In the genomic region with DNA sequence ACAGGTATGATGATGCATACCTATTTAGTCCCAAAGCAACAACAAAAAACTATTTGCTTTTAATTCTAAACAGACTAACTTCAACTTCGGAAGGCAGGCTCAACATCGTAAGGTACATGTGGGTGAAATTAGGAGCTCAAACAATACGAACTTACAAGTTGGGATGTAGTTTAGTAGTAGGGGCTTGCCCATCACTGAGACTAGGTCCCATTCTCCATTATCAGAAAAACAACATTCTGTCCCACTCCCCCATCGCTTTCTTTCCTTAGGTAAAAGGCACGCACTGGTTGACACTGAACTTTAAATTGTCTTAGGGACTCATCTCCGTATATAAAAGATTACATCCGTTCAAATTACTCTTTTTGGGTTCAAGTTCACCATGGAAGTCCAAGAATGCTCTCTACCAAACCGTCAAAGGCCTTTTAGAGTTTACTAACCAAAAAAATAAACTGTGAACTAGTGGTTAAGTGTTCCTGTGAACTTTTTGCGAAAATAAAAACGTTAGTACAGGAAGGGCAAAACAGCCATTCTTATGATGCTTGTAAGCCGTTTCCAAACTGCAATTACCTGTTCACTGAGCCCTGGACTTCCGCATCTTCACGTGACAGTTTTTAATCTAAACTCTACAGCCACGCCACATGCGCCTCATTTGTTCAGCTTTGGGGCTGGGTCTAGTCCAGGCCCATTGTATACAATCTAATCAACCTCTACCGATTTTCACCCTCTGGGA, we compare ENCODE assay signal across 8 mouse cellular contexts. TPM values are rescaled to one million over a fixed set of nuclear protein-coding genes. Genes with fewer than 3 reads are reported as not detected.
DNase-seq lines count a peak whose midpoint lies in the region; ATAC-seq and TF ChIP-seq lines count a peak whose summit lies in the region.

No protein-coding gene starts in this region.

- H3K4me3 ChIP-seq in ES-Bruce4 (ENCODE audit: low read depth, low read length), result peak overlapping the region; percentile 81
- H3K4me3 ChIP-seq in forebrain, embryonic 11.5 days (ENCODE audit: low read depth, low read length), result peak overlapping the region; percentile 98
- peak overlapping the region; percentile 56 for H3K4me3 ChIP-seq in stomach, embryonic 14.5 days (ENCODE audit: low read depth, low read length)

- no peak for TF ChIP-seq CTCF in ES-Bruce4 (IDR thresholded peaks at IDR 0.05; ENCODE audit: low read depth, low read length)

- WGBS in forebrain, embryonic 11.5 days, result 4% methylated on average over 16 of the region's 16 CpGs
- under 1% methylated on average over 16 of the region's 16 CpGs for WGBS in stomach, embryonic 14.5 days

- peak overlapping the region; percentile 58 for H3K4me2 ChIP-seq in forebrain, embryonic 11.5 days (ENCODE audit: low read depth, low read length, severe bottlenecking)
- H3K4me2 ChIP-seq in stomach, embryonic 14.5 days (replicated peaks; ENCODE audit: low read depth, low read length), result peak overlapping the region; percentile 63

- TF ChIP-seq POLR2A in ES-Bruce4 (IDR thresholded peaks at IDR 0.05; ENCODE audit: insufficient read depth, low read length), result no peak

- DNase-seq in CD4-positive helper T cell, adult 2 months (ENCODE audit: low read depth, low spot score), result peak; percentile 75
- DNase-seq in forebrain, embryonic 11.5 days (ENCODE audit: low spot score), result no peak
- peak; percentile 34 for DNase-seq in kidney, postnatal 10 days
- DNase-seq in lung, postnatal 36 days, result peak; percentile 59
- DNase-seq in retina, embryonic 14.5 days (ENCODE audit: low spot score), result no peak

- TF ChIP-seq EP300 in ES-Bruce4 (IDR thresholded peaks at IDR 0.05; ENCODE audit: insufficient read depth, low read depth, low read length), result no peak

- peak overlapping the region; percentile 36; the same call in 1 of the 2 replicates for H3K27ac ChIP-seq in ES-Bruce4 (ENCODE audit: insufficient read depth, low read length)
- peak overlapping the region; percentile 94 for H3K27ac ChIP-seq in forebrain, embryonic 11.5 days (ENCODE audit: low read depth, low read length)
- peak overlapping the region; percentile 96 for H3K27ac ChIP-seq in stomach, embryonic 14.5 days (ENCODE audit: low read length)

- H3K9ac ChIP-seq in ES-Bruce4 (ENCODE audit: low read depth, poor library complexity, severe bottlenecking), result peak overlapping the region; percentile 90
- H3K9ac ChIP-seq in forebrain, embryonic 11.5 days (ENCODE audit: low read length), result peak overlapping the region; percentile 99
- H3K9ac ChIP-seq in stomach, embryonic 14.5 days (replicated peaks; ENCODE audit: low read depth, low read length), result peak overlapping the region; percentile 88

- no peaks in the 10 kb centered on the region for H3K27me3 ChIP-seq in ES-Bruce4 (ENCODE audit: control insufficient read depth, insufficient read depth, low read length, poor library complexity, severe bottlenecking)
- H3K27me3 ChIP-seq in forebrain, embryonic 11.5 days (ENCODE audit: control insufficient read depth, insufficient read depth, low read length), result no peaks in the 10 kb centered on the region
- no peaks in the 10 kb centered on the region for H3K27me3 ChIP-seq in stomach, embryonic 14.5 days (ENCODE audit: control insufficient read depth, insufficient read depth, low read length)

- no peak; the same call in 1 of the 2 replicates for ATAC-seq in forebrain, embryonic 11.5 days (replicated peaks; ENCODE audit: low FRiP score)
- ATAC-seq in stomach, embryonic 14.5 days (ENCODE audit: insufficient number of reproducible peaks, insufficient read depth, low FRiP score, low read depth), result no peak
- ATAC-seq in granulocyte monocyte progenitor cell, adult 5-6 weeks (replicated peaks; ENCODE audit: poor library complexity, severe bottlenecking), result no peak

- no peaks in the 10 kb centered on the region for H3K9me3 ChIP-seq in ES-Bruce4 (replicated peaks; ENCODE audit: control insufficient read depth, insufficient read depth, low read length, poor library complexity, severe bottlenecking)
- H3K9me3 ChIP-seq in forebrain, embryonic 11.5 days (ENCODE audit: control insufficient read depth, low read length), result no peaks in the 10 kb centered on the region; the same call in 1 of the 2 replicates
- H3K9me3 ChIP-seq in stomach, embryonic 14.5 days (ENCODE audit: control insufficient read depth, low read depth, low read length), result no peaks in the 10 kb centered on the region

- peaks cover 13% of the 10 kb centered on the region for H3K36me3 ChIP-seq in ES-Bruce4 (ENCODE audit: control insufficient read depth, insufficient read depth, low read length, poor library complexity, severe bottlenecking)
- H3K36me3 ChIP-seq in forebrain, embryonic 11.5 days (ENCODE audit: control insufficient read depth, insufficient read depth, low read length), result no peaks in the 10 kb centered on the region
- no peaks in the 10 kb centered on the region for H3K36me3 ChIP-seq in stomach, embryonic 14.5 days (ENCODE audit: control insufficient read depth, insufficient read depth, low read length)

- no peaks in the 10 kb centered on the region for H3K4me1 ChIP-seq in ES-Bruce4 (ENCODE audit: control insufficient read depth, insufficient read depth, low read length)
- no peaks in the 10 kb centered on the region for H3K4me1 ChIP-seq in forebrain, embryonic 11.5 days (replicated peaks; ENCODE audit: control insufficient read depth, insufficient read depth, low read length)
- H3K4me1 ChIP-seq in stomach, embryonic 14.5 days (ENCODE audit: control insufficient read depth, insufficient read depth, low read length), result peaks cover 4% of the 10 kb centered on the region; the same call in 1 of the 2 replicates

RNA-seq across cellular contexts. Expression of a gene that starts 1.4 kb away (rescaled TPM):
- 380 and 381 TPM in 2 replicates for polyA plus RNA-seq in ES-Bruce4 (2011; ENCODE audit: insufficient read depth, insufficient read length, low read depth, missing spikeins)
- 484 and 514 TPM in 2 replicates for polyA plus RNA-seq in forebrain, embryonic 11.5 days (2014; fragmentation: Nextera tagmentation; extraction: Ambion mirVana)
- polyA plus RNA-seq in stomach, embryonic 14.5 days (2014; fragmentation: Nextera tagmentation; extraction: Ambion mirVana), result 355 and 370 TPM in 2 replicates
- 256 and 259 TPM in 2 replicates for total RNA-seq in granulocyte monocyte progenitor cell, adult 5-6 weeks (2014; fragmentation: Nextera tagmentation)
- 564 and 655 TPM in 2 replicates for total RNA-seq in granulocyte monocyte progenitor cell, adult 5-6 weeks (2017)

Comparison
In these comparisons a context has a peak if more than half of its experiments do, and no peak if none do; other contexts are left out.
1. DNase-seq: peak in CD4-positive helper T cell, adult 2 months (single experiment), kidney, postnatal 10 days (single experiment) and lung, postnatal 36 days (single experiment); none in forebrain, embryonic 11.5 days (single experiment) and retina, embryonic 14.5 days (single experiment).
2. H3K27ac ChIP-seq: peak in every context shown above with its lines; median percentile 96 in stomach, embryonic 14.5 days; 94 in forebrain, embryonic 11.5 days; 36 in ES-Bruce4.
3. Peak in every context shown above with its lines, with median percentiles within 50 percentile points of each other: H3K4me3 ChIP-seq and H3K9ac ChIP-seq.